In genomic region chr4:87965836-87966235, GRCm38 (mm10) we compare ENCODE assay signal across 23 mouse cellular contexts.
DNase-seq lines count a peak whose midpoint lies in the region; ATAC-seq and TF ChIP-seq lines count a peak whose summit lies in the region.
"Had no signal": no experiment of that assay in that cellular context is flagged by ENCODE, and none has a peak within 500 bp of the region (broad histone marks: within the 10 kb centered on the region; RNA-seq: fewer than 3 reads in every experiment).

No protein-coding gene starts in this region.

- ATAC-seq in cerebellum, adult (ENCODE audit: insufficient number of reproducible peaks, low FRiP score, low TSS enrichment), result peak; percentile 67
- peak; percentile 43; the same call in 1 of the 2 replicates for ATAC-seq in kidney, embryonic 14.5 days (ENCODE audit: low FRiP score, low TSS enrichment)
- no peak for ATAC-seq in kidney, postnatal 0 days (replicated peaks; ENCODE audit: low FRiP score, low read depth)
- ATAC-seq in inflammation-experienced regulatory T-cells, adult 6 months, result peak; percentile 58
- ATAC-seq: forebrain, embryonic 13.5 days; forebrain, embryonic 16.5 days; hindbrain, embryonic 16.5 days had no signal

- H3K4me1 ChIP-seq in kidney, embryonic 14.5 days (ENCODE audit: control insufficient read depth, insufficient read depth, low read length), result 0 out of 2 replicates have a peak, but pooled peaks cover 4% of the 10 kb centered on the region
- no peaks in the 10 kb centered on the region for H3K4me1 ChIP-seq in kidney, postnatal 0 days (replicated peaks; ENCODE audit: insufficient read depth, low read length)

- no peak for TF ChIP-seq CTCF in kidney, postnatal 0 days (IDR thresholded peaks at IDR 0.05; ENCODE audit: low read depth)

- 39% methylated on average over 7 of the region's 7 CpGs for WGBS in kidney, embryonic 14.5 days
- 40% methylated on average over 7 of the region's 7 CpGs for WGBS in kidney, postnatal 0 days

- H3K4me3 ChIP-seq in kidney, embryonic 14.5 days (ENCODE audit: low read length), result no peak overlapping the region
- H3K4me3 ChIP-seq in kidney, postnatal 0 days (replicated peaks; ENCODE audit: low read depth, low read length), result no peak overlapping the region
- H3K4me3 ChIP-seq: forebrain, embryonic 10.5 days; forebrain, embryonic 13.5 days; heart, embryonic 15.5 days; hindbrain, embryonic 10.5 days; hindbrain, embryonic 13.5 days had no signal

- no peak overlapping the region for H3K4me2 ChIP-seq in kidney, embryonic 14.5 days (replicated peaks; ENCODE audit: low read depth, low read length)
- no peak overlapping the region for H3K4me2 ChIP-seq in kidney, postnatal 0 days (ENCODE audit: low read length)
- H3K4me2 ChIP-seq: forebrain, embryonic 13.5 days; heart, embryonic 11.5 days; heart, embryonic 15.5 days; hindbrain, embryonic 13.5 days had no signal

- no peaks in the 10 kb centered on the region for H3K36me3 ChIP-seq in kidney, embryonic 14.5 days (ENCODE audit: control insufficient read depth, insufficient read depth, low read length)
- no peaks in the 10 kb centered on the region for H3K36me3 ChIP-seq in kidney, postnatal 0 days (ENCODE audit: insufficient read depth, low read length)
- H3K36me3 ChIP-seq: forebrain, embryonic 10.5 days; heart, embryonic 15.5 days; hindbrain, embryonic 10.5 days; hindbrain, embryonic 13.5 days had no signal

- no peak overlapping the region for H3K9ac ChIP-seq in kidney, embryonic 14.5 days (ENCODE audit: low read depth, low read length)
- H3K9ac ChIP-seq in kidney, postnatal 0 days (ENCODE audit: low read depth, low read length), result no peak overlapping the region
- H3K9ac ChIP-seq: forebrain, embryonic 13.5 days; heart, embryonic 15.5 days; hindbrain, embryonic 13.5 days had no signal

- no peak overlapping the region for H3K27ac ChIP-seq in kidney, embryonic 14.5 days (ENCODE audit: low read depth, low read length)
- no peak overlapping the region for H3K27ac ChIP-seq in kidney, postnatal 0 days
- H3K27ac ChIP-seq: forebrain, embryonic 10.5 days; forebrain, embryonic 13.5 days; heart, embryonic 15.5 days; hindbrain, embryonic 10.5 days; hindbrain, embryonic 13.5 days had no signal

- no peaks in the 10 kb centered on the region for H3K27me3 ChIP-seq in kidney, embryonic 14.5 days (ENCODE audit: control insufficient read depth, insufficient read depth, low read length)
- no peaks in the 10 kb centered on the region for H3K27me3 ChIP-seq in kidney, postnatal 0 days (ENCODE audit: insufficient read depth, low read length)
- H3K27me3 ChIP-seq: forebrain, embryonic 13.5 days; heart, embryonic 15.5 days; hindbrain, embryonic 13.5 days had no signal

- DNase-seq in cerebellum, postnatal 36 days, result no peak
- DNase-seq in kidney, adult 18-20 months, result no peak
- DNase-seq in kidney, postnatal 0 days (ENCODE audit: low spot score), result peak; percentile 53
- DNase-seq in kidney, postnatal 14 days, result no peak
- DNase-seq in spleen, postnatal 10 days (ENCODE audit: low spot score in 2 of 2), result no peak
- DNase-seq: adrenal gland, adult 2 months; adrenal gland, postnatal 14 days; cerebellum, adult 9-11 months; gastrocnemius, postnatal 10 days; gastrocnemius, postnatal 36 days; heart, postnatal 10 days; heart, postnatal 36 days had no signal

- no peaks in the 10 kb centered on the region for H3K9me3 ChIP-seq in kidney, embryonic 14.5 days (ENCODE audit: control insufficient read depth, low read length)
- no peaks in the 10 kb centered on the region for H3K9me3 ChIP-seq in kidney, postnatal 0 days (replicated peaks; ENCODE audit: low read length)
- H3K9me3 ChIP-seq: forebrain, embryonic 10.5 days; forebrain, embryonic 13.5 days; heart, embryonic 15.5 days; hindbrain, embryonic 10.5 days; hindbrain, embryonic 13.5 days had no signal
